Mouse (Mus musculus) liver, embryonic 14.5 days (tissue): ENCODE measurements around the gene Macrod1.

ENCODE experiments used
- CTCF ChIP-seq: IDR thresholded peaks from 2 replicates; pipeline ENCODE4 v1.5.1; 2016; ENCODE audit warnings: antibody characterized with exemption, low read depth, control low read depth
- EP300 ChIP-seq: IDR thresholded peaks from 2 replicates; pipeline ENCODE4 v1.6.1; 2016; ENCODE audit warnings: antibody characterized with exemption, low read depth

DNA sequence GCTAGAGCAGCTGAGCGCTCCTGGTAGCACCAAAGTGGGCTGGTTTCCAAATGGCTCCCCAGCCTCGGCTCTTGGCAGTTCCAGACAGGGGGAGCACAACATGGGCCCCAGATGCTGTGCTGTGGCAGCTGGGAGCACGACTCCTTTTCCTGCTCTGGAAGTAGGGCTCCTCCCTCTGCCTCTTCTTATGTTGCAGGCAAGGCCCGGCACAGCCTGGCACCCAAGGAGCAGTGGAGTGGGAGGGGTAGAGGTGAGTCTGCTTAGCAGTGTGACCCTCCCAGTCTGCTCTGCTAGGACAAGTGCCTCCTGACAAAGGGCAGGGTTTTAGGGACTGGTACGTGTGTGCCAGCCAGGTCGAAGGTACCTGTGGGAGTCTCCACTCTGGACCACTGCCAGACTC, 54.3 kb downstream of the Macrod1 start:
- no peak for TF ChIP-seq CTCF
- no peak for TF ChIP-seq EP300
